In the genomic region with DNA sequence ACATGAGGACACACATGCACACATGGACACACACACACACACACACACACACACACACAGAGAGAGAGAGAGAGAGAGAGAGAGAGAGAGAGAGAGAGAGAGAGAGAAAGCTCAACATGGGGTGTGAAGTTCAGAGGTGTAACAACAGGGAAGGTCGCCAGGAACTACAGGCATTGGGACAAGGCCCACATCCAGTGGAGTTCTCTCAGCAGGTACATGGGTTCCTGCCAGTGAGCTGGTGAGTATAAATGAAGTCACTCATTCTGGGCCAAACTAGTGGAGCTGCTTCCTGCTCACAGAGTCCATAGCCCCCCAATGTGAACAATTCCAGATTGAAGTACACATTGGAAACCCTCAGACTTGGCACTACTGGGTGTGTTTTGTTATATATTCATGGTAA, we compare ENCODE assay signal across 14 mouse cellular contexts.
"Had no signal": no experiment of that assay in that cellular context is flagged by ENCODE, and none has a peak within 500 bp of the region (broad histone marks: within the 10 kb centered on the region; RNA-seq: fewer than 3 reads in every experiment).

No protein-coding gene starts in this region.

- ATAC-seq: liver, postnatal 0 days had no signal

- H3K9me3 ChIP-seq: limb, embryonic 12.5 days; liver, embryonic 13.5 days; lung, embryonic 15.5 days; midbrain, embryonic 12.5 days; neural tube, embryonic 15.5 days had no signal

- H3K4me1 ChIP-seq: liver, embryonic 13.5 days had no signal

- H3K4me2 ChIP-seq: limb, embryonic 12.5 days; liver, embryonic 13.5 days; lung, embryonic 15.5 days; midbrain, embryonic 12.5 days; neural tube, embryonic 15.5 days had no signal

- H3K27ac ChIP-seq: limb, embryonic 12.5 days; liver, embryonic 13.5 days; lung, embryonic 15.5 days; midbrain, embryonic 12.5 days; neural tube, embryonic 15.5 days; stomach, postnatal 0 days had no signal

- H3K9ac ChIP-seq: limb, embryonic 12.5 days; liver, embryonic 13.5 days; liver, postnatal 0 days; lung, embryonic 15.5 days; midbrain, embryonic 12.5 days; neural tube, embryonic 15.5 days had no signal

- H3K36me3 ChIP-seq: limb, embryonic 12.5 days; liver, embryonic 13.5 days; lung, embryonic 15.5 days; midbrain, embryonic 12.5 days; neural tube, embryonic 15.5 days had no signal

- H3K4me3 ChIP-seq: limb, embryonic 12.5 days; liver, embryonic 13.5 days; lung, embryonic 15.5 days; midbrain, embryonic 12.5 days; myocyte; neural tube, embryonic 15.5 days had no signal

- DNase-seq: kidney, postnatal 10 days; liver; liver, embryonic 13.5 days; liver, postnatal 0 days; lung, postnatal 14 days; right cerebral cortex, adult 18-20 months; right cerebral cortex, postnatal 25 days; thymus, postnatal 4 days had no signal

- H3K27me3 ChIP-seq: limb, embryonic 12.5 days; liver, embryonic 13.5 days; lung, embryonic 15.5 days; midbrain, embryonic 12.5 days; neural tube, embryonic 15.5 days had no signal
